Mouse (Mus musculus) kidney, postnatal 25 days (tissue): ENCODE measurements around the gene Rpl3.
A peak's percentile ranks its signal among the peaks of the same experiment; 100 is the strongest.

Source experiments
- DNase-seq, 2 experiments: peaks; one replicate each; pipeline ENCODE4 v3.0.0; 2021; ENCODE audit warnings: mixed read lengths in 2 of 2

Rpl3 gene

GRCm38 (mm10) chr15:80062821-80063220 lies 28.8 kb downstream of the Rpl3 start:
- DNase-seq = peak in 1 of 2 experiments; percentile 40

DNA sequence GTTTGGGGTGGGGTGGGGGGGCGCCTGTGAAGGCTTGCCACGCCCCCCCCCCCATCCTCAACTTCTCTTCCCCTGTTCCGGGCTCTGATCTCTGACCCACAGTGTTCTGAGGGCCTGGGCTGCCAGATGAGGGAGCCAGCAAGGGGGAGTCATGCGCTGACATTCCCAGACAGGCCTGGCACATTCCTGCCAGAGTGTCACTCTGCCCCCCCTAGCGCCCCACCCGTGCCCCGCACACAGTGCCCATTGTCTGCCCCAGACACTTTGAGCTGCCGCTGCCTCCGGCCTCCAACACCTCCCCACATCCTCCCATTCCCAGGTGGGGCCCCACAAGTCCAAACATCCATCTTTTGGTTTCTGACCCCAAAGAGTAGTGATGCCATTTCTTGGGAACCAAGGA lies 29.3 kb downstream of the Rpl3 start:
- DNase-seq = no peak

GRCm38 (mm10) chr15:80061071-80061550 lies 30.6 kb downstream of the Rpl3 start:
- DNase-seq = peak in 1 of 2 experiments; percentile 45

DNA sequence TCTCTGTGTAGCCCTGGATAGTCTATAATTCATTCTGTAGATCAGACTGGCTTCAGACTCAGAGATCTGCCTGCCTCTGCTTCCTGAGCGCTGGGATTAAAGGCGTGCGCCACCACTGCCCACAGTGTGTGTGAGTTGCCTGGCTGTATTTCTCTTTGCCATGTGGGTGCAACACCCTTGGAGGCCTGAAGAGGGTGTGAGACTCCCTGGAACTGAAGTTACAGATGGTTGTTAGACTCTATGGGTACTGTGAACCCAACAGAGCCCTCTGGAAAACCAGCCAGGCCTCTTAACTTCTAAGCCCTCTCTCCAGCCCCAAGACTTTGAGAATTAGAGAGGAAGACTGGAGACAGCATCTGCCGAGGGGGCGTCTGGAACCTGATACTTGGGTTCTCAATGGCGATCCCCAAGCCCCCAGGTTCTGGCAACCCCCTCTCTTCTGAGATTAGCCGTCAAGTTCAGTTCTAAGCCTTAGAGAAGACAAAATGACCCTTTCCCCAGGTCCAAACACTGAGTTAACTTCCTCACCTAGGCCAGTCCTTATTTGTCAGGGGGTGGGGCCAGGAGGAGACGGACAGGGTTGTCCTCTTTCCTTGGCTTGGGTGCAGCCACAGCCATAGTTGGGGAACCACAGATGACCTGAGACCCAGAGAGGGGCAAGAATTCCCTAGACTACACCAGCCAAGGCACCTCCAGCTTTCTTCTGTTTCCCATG lies 31.2 kb downstream of the Rpl3 start:
- peak; percentile 35 to 67 for DNase-seq

DNA sequence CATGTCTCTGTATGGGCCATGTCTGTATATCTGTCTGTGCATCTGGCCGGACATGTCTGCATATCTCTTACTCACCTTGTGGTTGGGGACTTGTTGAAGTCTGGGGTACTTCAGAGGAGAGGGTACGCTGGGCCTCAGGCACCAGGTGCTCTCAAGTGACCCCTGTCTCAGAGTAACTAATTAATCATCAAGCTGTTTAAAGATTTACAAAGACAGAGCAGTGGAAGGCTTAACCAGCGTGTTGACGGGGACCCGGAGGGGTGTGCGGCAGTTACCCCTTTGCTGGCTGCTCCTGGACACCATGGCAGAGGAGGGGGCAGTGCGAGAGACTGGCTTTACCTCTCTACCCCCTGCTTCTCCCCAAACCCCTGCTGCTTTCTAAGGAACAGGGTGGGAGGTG lies 32.1 kb downstream of the Rpl3 start:
- DNase-seq = peak; percentile 62 to 83

DNA sequence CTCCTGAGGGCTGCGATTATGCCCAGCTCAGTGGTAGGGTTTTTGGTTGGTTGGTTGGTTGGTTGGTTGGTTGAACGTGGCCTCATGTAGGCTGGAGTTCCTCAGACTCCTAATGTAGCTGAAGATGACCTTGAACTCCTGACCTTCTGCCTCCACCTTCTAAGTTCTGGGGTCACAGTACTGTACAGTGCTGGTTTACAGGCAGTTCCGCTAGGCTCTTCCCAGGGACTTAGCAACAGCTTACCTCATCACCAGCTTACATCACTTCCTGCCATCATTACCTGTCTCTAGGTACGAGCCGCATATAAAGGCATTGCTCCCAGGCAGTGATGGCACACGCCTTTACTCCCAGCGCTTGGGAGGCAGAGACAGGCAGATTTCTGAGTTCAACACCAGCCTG lies 33.5 kb downstream of the Rpl3 start:
- no peak for DNase-seq

- DNase-seq = peak; percentile 23 to 69
These were observed 37.5 kb downstream of the Rpl3 start for GRCm38 (mm10) chr15:80054034-80054710.

DNA sequence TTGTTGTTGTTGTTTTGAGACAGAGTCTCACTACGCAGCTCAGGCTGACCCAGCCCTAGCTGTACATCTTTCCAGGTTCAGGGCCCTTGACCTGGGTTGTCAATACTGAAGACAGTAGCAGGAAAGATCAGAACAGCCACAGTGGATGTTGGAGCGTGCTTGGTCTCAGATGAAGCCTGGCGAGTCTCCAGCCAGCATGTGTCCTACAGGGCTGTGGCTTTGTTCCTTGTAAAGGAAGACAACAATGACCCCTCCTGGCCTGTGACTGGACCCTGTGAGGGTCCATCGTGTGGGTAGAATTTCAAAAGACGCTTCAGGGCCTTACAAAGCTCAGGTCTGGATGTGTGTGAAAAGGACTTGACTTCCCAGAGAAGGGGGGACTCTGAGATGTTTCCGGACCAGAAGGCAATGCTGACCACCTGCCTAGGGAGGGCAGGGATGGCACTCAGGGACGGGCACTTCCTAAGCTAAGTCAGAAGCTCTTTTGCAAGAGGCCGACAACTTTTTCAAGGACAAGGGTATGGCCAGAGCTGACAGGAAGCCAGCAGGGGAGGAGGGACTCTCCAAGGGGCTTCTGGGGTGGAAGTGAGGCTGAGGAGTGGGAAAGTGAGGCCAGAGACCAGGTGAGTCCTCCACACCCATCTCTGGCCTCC lies 38.2 kb downstream of the Rpl3 start:
- peak; percentile 56 to 66 for DNase-seq

DNA sequence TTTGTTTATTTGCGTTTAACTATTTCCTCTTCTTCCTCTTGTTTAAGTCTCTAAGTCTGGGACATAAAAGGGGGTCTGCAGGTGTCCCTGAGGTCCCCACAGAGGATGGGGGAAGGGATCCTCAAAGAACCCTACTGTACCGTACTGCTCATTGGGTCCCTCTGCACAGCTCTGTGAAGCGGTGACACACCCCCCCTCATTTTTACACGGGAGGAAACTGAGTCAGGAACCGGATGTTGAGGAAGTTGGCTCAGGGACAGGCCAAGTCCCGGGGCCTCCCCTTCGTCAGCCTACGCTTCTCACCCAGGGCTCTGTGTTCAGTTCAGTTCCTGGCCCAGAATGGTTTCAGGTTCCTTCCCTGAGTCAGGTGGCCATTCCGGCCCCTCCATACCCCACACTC lies 39.9 kb downstream of the Rpl3 start:
- DNase-seq = no peak

GRCm38 (mm10) chr15:80051092-80051761 lies 40.4 kb downstream of the Rpl3 start:
- peak in 1 of 2 experiments; percentile 55 for DNase-seq

- peak; percentile 59 to 86 for DNase-seq
These were observed 41.6 kb downstream of the Rpl3 start for GRCm38 (mm10) chr15:80050093-80050492.

DNA sequence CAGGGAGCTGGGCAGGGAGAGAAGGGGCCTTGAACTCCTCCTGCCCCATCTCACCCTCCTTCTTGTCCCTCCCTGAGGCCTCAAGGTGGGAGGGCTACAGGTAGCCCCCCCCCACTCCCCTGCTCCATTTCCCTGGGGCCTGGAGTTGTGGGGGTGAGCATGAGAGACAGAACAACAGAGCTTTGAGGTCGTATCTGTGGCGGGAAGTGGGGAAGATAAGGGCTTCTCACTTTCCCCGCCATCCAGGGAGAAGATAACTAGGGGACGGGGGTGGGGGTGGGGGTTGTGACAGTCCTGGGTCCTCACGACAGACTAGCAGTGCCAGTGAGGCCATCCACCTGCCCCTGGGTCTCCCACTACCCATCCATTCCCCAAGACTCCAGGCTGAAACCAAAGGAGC lies 43.7 kb downstream of the Rpl3 start:
- no peak for DNase-seq

DNA sequence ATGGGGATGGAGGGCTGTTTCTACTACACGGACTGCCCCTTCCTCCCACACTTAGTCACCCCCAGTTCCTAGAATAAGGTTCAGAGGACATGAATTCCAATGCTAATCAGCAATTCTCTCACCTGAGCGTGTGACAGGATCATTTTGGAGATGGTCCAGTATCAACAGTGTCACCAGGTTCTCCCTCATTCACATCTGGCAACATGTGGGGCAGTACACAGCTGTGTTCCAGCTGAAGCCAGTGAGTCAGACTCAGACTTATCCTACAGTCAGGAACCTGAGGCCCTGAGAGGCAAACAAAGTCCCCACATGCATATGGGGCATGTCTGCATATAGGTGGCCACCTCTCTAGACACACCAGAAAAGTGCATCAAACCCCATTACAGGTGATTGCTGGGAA lies 44.4 kb downstream of the Rpl3 start:
- DNase-seq = no peak

DNA sequence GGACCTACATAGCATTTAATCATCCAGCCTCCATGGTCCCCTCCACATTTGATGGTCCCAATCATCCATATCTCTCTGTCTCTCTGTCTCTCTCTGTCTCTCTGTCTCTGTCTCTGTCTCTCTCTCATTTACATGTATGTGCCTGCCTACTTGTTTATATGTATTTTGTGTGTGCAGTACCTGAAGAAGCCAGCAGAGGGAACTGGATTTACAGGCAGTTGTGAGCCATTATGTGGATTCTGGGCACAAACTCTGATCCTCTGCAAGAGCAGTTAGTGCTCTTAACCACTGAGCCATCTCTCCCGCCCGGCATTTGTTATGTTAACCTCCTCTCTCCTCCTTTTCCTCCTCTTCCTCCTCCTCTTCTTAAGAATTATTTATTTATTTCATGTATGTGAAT lies 45.9 kb downstream of the Rpl3 start:
- DNase-seq = no peak

- DNase-seq = no peak
These were observed 47.4 kb downstream of the Rpl3 start for GRCm38 (mm10) chr15:80044249-80044648.

DNA sequence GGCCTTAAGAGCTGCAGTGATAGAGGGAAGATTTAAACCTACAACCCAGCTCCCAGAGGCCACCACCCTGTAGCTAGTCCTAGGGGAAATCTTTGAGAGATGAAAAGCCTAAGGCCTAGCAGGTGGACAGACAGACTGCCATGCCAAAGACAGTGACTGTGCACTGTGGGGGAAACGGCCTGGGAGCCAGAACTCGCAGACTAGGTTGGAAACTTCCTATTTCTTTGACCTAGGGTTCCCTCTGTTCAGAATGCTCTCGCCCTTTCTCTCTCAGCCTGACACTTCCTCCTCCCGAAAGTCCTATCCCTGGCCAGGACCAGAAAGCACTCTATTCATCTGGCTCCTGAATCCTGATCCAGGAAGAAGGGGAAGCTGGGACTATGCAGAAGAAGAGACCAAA lies 49.5 kb downstream of the Rpl3 start:
- no peak for DNase-seq

DNA sequence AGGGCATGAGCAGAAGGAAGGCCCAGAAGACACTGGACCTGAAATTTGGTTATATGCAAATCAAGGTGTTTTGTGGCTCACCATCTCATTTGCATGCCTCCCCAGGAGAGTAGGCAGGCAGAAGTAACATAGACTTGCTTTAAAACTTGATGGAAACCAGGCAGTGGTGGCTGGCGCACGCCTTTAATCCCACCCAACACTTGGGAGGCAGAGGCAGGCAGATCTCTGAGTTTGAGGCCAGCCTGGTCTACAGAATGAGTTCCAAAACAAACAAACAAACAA lies 53.6 kb downstream of the Rpl3 start:
- DNase-seq = no peak

DNA sequence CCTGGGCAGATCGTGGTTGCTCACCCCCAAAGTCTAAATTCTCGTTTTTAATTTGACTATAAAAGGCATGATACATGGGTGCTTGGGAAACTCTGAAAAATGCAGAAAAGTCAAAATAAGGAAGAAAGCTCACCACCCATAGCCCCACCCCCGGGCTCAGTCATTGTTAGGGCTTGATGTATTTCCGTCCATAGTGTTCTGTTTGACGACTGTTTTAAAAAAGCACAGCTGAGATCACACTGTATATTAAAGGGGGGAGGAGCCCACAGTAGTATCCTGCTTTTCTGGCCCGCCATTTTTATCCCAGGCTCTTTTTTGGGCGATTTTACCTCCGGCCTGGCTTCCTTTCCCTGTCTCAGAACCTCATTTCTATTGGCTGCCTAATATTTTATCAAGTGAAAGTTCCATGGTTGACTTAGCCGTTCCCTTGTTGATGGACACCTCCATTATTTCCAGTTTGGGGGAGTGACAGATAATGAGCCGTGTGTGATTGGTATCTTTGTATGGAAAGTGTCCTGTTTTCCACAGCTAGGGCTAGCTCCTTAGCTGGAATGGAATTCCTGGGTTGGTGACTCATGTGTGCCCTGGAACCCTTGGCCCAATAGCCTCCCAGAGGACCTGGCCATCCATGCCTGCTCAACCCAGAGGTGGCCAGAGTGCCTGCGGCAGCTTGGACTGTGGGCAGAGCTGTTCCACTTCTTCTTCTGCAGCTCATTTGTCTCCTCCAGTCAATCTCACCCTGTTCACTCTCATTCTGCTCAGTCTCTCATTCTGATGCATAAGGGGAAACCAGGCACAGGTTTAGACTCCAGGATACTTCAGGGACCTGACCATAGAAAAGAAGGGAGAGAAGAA lies 54.2 kb downstream of the Rpl3 start:
- no peak for DNase-seq

GRCm38 (mm10) chr15:80035341-80035885 lies 56.3 kb downstream of the Rpl3 start:
- no peak for DNase-seq

- DNase-seq = no peak
These were observed 56.8 kb downstream of the Rpl3 start for GRCm38 (mm10) chr15:80034913-80035312.

- no peak for DNase-seq
These were observed 57.3 kb downstream of the Rpl3 start for GRCm38 (mm10) chr15:80034366-80034765.

GRCm38 (mm10) chr15:80031133-80031532 lies 60.5 kb downstream of the Rpl3 start:
- DNase-seq = no peak
